Mouse (Mus musculus) mature B cell (primary cell): ENCODE measurements at regions not wholly inside any gene's neighbourhood (a gene's known extent, or its start where the extent isn't known, plus 50 kb on each side); places are given as distances from the start of the nearest gene placed in this dataset.
"Not testable (repeated sequence)": the region's sequence is repeated elsewhere in the genome, so short reads cannot be mapped to it uniquely, and the experiment has no call there.

Experiments used
- in situ Hi-C: fragments of 300-500 bp; cut with MboI; formaldehyde crosslinking; loops from 2 replicates; pipeline ENCODE4 v1.14.3; 2019

DNA sequence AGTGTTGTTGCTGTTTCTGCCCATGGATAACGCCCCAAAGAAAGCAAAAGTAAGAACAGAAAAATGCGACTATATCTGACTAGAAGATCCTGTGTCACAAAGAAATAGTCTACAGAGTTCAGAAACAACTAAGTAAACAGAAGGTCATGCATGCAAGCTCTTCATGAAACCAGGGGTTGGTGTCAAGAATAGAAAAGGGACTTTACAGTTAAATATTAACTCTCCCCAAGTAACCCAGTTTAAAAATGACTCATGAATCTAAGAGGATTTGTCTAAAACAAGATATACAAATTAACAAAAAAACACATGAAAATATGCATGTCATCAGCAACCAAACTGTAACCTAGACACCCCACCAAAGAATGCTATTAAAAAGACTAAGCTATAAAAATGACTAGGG lies 381.4 kb upstream of the Ptger4 start:
- in situ Hi-C loops, result no loop called here

DNA sequence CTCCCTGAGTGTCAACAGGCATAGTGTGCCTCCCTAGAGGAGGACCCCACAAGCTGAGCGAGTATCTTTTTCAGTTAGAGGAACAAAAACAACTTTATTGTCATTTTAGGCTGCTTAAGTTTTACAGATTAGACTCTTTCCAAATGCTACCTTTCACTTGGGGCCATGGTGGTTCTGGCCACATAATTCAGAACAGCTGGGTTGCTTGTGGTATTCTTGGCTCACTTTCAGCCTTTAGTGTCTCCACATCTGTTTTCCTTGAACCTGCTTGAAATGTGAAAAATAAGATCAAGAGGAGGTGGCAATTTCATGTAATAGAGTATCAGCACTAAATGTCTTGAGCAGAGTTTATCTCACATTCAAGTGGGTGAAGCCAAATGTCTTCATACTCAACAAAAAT lies 402.7 kb upstream of the Ptger4 start:
- in situ Hi-C loops, result no loop called here

DNA sequence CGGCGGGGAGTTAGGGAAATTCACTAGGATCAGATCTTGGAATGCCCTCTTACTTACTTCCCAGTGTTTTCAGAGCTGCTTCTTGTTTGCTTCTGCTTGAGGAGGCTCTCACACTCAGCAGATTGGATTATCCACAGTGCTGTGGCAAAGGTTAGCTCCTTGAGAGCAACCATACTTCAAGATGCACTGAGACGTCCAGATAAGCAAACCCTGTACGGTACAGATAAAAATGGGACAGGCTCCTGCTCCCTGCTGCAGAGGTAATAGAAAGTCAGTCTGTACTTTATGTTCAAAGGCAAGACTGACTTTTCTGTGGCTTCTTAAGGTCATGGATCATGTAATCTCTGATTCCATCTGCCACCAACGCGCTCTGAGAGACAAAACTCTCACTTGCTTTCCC lies 414.8 kb upstream of the Ptger4 start:
- in situ Hi-C loops, result no loop called here

DNA sequence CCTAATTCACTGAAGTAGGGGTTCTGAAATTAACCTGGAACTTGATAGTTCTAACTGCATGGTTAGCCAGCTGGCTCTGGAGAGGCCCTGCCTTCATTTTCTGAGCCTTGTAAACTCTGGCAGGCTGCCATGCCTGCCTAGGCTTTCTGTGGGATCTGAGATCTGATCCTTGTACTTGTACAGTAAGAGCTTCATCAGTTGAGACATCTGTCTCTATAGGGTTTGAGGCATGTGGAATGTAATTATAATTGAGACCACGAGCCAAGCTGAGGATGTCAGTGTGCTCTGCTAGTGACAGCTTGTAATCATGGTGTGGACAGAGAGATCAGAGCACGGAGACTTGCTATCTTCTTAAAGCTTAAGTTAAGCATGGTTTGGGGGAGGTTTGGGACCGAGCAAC lies 416.8 kb upstream of the Ptger4 start:
- in situ Hi-C loops, result no loop called here

DNA sequence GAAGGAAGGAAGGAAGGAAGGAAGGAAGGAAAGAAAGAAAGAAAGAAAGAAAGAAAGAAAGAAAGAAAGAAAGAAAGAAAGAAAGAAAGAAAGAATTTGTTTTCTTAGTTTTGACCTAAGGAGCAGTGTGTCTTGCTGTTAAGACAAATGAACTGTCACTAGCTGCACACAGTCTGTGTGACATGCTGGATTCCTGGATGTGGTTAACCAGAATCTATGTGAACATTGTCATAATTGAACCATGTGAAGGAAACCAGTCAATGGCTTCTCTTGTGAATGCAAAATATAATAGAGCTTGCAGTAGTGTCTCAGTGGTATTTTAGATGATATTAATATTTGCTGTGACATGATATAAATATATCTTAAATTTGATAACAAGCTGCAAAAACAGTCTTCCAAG lies 427.8 kb upstream of the Ptger4 start:
- in situ Hi-C loops, result no loop called here

DNA sequence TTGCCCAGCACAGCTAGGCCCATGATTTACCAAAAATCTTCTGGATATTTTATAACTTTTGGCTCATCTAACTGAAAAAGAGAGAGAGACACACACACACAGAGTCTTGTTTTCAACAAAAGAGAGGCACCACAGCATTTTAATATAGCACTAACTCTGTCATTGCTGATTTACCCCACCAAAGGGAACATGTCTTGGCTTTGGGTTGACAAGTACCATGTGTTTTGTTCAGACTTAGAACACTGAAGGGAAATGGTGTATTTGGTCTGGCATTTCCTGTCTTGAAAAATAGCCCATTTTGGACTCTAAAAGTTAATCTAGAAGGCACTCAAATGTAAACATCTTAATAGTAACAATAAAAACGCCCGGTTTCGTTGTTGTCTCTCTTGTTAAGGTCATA lies 432.7 kb upstream of the Ptger4 start:
- in situ Hi-C loops, result no loop called here

DNA sequence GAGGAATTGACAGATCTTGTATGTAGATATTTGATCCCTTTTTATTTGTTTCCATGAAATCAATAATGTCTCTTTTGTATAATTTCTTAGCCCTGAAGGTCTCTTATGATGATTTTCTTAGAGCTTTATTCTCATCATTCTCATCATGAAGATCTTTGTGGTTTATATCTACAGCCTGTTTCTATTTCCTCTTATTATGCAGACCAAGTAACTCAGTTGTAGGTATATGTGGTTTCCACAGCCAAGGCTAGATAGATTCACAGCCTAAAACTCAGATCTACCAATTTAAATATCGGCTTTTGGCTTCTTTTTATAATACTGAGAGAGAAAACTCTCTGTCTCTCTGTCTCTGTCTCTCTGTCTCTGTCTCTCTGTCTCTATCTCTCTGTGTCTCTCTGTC lies 449.8 kb upstream of the Ptger4 start:
- in situ Hi-C loops, result no loop called here

DNA sequence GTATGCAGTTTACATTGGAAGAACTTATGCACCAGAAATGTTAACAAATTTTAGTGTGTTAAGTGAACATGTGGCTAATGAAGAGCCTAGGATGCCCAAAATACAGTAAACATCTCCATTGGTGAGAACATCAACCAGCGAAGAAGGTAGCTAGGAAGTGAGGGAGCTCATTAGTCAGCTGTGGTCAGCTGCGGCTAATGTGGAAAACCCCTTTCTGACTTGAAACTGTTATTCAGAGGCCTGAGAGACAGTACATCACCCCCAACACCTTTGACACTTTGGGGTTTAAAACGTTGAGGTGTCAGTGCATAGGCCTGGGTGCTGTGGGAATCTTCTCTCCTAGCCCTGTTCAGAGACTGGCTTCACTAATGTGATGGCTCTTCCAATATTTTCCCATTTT lies 451.0 kb upstream of the Ptger4 start:
- in situ Hi-C loops, result no loop called here

DNA sequence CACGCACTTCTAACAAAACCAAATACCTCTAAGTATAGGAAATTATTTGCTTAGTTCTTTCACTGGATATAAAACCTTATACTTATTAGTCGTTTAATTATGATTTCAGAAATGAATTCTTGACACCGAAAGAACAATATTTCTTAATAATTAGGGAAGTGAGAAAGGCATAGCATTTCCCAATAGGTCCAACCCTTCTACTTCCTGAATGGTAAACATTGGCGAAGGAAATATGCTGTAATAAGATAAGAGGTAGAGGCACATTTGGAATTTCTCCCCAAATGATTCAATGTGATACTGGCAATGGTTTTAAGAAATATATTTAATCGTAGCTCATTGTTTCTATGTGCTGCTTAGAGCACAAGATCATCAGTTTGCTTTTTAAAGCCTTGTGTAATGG lies 464.5 kb upstream of the Ptger4 start:
- in situ Hi-C loops, result no loop called here

DNA sequence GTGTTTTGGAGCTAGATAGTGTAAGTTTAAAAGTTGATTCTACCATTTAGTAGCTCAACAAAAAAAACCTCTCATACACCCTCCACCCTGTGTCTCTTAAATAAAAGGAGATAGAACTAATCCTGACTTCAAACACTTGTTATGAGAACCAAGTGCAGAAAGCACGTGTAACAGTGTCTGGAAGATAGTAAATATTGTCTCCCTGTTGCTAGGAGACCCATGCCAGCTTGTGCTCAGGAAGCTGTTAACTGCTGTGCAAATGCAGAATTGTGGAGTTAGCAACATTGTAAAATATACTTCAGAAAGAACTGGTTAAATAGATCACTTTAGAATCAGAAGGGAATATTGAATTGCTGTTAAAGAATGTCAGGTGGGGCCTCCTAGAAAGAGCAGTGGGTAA lies 496.7 kb upstream of the Ptger4 start:
- in situ Hi-C loops, result no loop called here

DNA sequence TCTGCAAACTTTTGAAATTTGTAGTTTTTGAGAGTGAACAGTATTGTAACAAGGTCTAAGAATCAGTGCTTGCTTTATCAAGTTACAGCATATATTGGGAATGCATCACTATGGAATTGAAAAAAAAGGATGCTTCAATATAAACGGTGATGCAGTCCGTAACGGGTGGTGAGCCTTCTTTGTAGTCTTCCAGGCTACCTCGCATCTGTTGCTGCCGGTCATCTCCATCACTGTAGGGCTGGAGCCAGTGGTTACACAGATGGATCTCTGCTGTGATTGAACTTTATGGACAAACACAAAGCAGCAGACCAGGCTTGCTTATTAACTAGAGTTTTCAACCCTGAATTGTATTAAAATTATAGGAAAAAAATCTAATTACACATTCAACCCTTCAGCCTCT lies 499.9 kb upstream of the Ptger4 start:
- in situ Hi-C loops, result no loop called here

DNA sequence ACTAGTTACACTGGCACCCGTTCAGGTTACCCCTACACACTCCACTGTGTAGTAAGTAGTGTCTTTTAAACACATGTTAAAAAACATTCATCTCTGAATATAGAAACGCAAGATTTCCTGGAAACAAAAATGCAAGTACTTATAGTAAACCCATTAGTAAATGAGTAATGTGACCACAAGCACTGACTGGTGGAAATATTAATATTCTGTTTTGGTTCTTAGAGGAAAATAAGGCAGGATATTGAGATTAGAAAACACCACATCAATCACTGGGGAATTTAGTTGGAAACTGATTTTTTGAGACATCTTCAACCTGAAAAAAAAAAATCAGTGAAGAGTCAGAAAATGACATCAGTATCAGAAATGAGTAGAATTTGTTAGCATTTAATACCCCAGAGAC lies 514.7 kb upstream of the Ptger4 start:
- in situ Hi-C loops, result no loop called here

DNA sequence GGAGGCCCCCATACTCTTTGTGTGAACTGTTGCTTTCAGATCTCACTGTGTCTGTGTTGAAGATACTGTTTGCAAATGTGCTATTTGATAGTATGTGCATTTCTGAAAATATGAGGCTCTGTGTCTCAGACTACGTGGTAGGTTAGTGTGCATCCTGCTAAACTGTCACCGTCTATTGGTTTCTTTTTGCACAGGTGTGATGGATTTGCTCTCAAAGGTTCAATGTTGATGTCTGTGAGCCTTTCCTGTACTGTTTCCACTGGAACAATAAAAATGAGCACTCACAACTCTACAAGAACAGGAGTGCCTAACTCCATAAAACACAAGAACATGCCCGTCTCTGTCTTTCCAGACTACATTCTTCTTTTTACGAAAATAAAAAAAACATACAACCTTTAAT lies 518.2 kb upstream of the Ptger4 start:
- in situ Hi-C loops, result no loop called here

DNA sequence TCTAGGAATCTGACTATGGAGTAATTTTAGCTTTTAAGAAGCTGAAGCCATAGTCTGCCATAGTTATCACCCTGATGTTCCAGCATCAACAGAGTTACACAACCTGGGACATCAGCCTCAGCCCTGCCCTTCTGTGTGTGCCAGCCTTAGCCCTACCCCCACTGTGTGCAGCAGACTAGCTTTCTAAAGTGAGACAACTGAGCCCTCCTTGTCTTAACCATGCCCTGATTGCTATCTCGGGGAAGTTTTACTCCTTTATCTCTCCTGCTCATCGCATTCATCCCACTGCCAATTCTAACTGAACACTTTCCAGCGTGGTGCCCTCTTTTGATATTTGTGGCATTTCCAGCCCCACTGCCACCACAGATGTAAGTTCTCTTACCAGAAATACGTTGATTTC lies 522.5 kb upstream of the Dab2 start:
- in situ Hi-C loops, result no loop called here

DNA sequence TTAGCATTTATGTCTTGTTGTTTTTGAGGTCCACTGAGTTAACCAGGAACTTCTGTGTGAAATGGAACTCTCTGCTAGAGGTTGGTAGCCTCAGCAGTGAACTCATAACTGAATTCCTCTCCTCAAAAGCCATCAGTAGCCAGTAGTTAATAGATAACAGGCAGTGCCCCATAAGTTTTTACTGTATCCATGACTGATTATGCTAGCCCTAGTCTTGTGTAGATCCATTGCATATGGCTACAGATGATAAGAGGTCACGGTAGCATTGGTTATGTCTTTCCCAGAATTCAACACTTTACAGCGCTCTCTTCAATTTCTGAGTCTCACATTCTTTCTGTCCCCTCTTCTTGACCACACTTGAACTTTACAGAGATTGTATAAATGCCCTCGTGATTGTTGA lies 499.7 kb upstream of the Dab2 start:
- in situ Hi-C loops, result no loop called here

DNA sequence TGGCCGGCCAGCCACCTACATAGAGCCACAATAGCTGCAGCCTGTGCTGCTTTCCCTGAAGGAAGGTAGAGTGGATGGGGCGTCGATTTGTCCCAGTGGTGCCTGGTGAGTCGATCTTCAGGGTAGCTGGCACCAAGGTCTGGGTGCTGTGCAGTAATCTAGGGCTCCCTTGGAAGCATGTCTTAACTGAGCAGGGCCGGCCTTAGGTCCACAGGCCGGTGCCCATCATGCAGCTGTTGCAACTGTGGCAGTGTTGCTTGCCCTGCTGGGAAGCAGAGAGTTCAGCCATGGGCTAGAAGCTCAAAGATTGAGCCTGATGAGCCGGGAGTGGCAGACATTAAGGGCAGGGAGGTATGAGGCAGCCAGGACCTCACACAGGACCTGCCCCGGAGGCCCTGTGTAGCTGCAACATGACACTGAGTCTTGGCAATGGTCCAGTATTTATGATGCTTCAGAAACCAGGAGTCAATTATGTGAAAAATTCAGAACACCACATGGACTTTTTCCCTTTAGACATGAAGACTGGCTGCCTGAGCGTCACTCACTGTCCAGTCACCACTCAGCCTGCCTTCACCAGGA lies 488.3 kb upstream of the Dab2 start:
- in situ Hi-C loops, result no loop called here

DNA sequence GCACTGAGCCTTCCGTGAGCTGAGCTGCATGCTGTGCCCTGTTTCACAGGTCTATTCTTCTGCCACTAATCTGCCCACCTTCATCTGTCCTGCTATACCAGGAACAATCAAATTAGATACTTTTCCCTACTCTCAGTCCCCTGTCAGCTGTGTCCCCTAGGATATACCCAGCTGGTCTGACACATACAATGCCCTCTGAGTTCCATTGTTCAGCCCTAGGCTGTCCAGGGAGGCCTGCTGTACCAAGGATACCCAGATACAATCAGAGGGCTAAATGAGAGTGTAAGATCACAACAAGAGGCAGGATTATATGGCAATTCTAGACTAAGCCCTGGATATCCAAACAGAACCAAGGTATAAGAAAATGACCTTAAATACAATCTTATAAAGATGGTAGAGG lies 487.6 kb upstream of the Dab2 start:
- in situ Hi-C loops, result no loop called here

DNA sequence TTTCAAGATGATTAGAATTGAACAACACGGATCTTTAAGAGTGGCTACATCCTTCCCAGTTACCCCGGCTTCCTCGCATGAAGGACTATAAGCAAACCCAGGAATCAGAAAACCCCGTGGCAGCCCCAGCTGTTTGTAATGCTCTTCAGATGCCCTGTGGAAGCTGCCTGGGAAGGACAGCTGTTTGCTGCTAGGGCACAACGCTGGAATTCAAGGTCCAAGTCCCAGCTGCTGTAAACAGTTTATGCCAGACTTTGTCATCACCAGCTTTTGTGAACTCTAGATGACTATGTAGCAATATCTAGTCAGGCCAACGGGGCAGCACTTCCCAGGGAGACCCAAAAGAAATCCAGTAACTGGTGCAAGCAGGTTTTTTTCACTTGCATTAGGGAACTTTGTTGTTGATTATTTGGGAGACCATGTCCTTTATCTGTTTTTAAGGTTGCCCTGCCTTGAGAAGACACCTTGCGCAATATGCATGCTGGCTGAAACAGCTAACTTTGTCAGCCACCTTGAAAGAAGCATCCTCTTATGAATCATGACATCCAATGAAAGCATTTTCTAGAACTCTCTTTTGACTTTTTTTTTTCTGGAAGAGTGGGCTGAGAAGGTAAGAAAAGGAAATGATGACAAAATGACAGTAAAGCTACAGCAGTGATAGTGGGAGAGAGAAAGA lies 481.5 kb upstream of the Dab2 start:
- in situ Hi-C loops, result no loop called here

DNA sequence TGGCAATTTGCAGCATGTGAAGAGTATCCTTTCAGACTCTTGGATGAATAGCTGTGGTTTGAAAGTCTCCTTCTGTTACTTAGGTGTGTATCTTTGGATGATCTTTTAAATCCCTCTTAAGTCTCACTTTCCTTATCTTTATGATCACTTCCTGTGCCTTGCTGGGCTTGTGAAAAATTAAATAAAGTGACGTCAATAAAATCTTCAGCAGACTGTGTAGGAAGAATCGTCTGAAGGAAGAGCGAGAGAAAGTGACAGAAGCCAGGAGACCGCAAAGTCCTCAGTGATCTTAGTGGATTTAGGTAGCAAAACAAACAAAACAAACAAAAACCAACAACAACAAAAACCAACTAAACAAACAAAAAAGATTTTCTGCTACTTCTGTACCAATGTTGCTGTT lies 459.6 kb upstream of the Dab2 start:
- in situ Hi-C loops, result no loop called here

DNA sequence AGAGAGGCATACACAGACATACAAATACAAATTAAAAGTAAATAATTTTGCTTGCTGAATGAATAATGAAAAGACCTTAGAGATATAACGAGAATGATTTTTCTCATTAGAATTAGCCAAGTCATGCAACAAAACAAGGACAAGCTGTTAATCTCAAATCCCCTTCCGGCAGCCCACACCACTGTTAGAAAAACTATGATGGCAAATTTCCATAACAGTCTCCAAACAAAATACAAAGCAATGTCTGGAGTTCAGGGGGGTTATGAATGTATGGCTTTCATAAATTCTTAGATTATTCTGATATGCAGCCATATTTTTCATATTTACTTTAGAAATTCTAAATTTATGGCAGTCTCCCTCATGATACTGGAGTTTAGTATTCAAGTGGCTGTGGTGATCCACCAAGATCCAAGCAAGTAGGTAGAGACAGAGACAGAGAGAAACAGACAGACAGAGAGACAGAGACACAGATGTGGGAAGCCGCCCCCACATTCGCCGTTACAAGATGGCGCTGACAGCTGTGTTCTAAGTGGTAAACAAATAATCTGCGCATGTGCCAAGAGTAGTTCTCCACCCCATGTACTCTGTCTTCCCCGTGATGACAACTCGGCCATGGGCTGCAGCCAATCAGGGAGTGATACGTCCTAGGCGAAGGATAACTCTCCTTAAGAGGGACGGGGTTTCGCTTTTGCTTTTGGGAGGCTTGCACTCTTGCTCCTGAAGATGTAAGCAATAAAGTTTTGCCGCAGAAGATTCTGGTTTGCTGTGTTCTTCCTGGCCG lies 458.0 kb upstream of the Dab2 start:
- in situ Hi-C loops, result not testable (repeated sequence)

DNA sequence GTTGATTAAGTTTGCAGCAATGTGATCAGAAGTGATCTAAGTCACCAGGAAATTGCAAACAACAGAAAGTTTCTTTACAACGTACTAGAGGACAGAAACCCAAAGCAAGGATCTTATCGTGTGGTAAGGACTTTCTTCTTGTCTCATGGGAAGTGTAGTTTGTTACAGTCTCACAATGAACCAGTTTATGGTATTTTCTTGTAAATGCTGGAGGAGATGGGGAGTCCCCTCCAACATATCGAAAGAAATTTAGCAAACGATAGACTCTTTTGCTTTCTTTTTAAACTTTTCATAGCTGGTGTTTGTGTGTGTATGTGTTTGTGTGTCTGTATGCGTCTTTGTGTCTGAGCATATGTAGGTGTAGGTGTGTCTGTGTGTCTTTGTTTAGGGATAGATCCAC lies 453.0 kb upstream of the Dab2 start:
- in situ Hi-C loops, result no loop called here

DNA sequence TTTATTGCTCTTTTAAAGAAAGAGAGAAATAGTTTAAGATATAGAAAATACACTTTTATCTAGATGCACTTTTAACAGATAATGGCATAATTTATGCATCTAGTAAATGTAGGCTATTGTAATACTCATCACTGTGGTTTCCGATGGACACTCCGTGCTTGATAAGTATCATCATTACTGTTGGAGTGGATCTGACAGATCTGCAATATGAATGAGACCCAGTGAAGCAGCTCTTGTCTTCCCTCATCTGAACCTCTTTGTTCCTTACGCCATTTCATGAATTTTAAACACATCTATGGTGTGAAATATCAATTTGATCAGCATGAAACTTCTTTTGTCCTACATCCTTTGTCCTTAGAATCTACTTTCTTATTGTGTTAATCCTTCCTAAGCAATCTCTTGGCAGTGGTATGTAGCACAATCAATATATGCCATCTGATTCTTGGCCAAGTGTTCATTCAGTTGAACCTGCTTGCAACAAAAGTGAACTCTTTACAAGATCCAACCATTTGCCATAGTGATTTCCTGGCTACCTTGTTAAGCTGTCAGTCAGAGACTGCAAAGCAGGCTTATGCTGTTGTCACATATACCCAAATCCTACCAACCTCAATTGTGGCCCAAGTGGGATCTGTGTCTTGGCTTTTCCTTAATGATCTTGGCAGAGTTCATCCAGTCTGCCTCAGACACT lies 452.0 kb upstream of the Dab2 start:
- in situ Hi-C loops, result no loop called here

DNA sequence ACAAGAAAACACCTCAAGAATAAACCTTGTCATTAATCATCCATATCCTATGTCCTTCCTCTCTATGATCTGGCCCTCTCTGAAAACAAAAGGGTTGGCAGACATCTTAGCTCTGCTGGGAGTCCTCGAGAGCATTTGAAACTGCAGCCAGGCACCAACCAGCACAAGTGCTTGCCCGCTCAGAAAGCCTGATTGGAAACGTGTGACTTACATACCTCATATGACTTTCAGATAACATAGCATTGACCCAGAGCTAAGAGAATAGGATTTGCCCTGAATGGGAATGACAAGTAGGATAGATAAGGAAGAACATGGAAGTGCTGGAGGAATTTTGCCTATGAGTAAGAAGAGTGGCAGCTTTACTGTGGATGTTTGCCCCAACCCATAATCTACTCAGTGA lies 447.1 kb upstream of the Dab2 start:
- in situ Hi-C loops, result no loop called here
